Mouse (Mus musculus) kidney, postnatal 36 days (tissue): ENCODE data around the gene Cnot8.
"Not testable (repeated sequence)": the region's sequence is repeated elsewhere in the genome, so short reads cannot be mapped to it uniquely, and the experiment has no call there.

Experiments
- DNase-seq, 2 experiments: peaks; one replicate each; pipeline ENCODE4 v3.0.0; 2021 to 2022; ENCODE audit warnings: mixed read lengths in 2 of 2

The Cnot8 gene

GRCm38 (mm10) chr11:58103697-58104306 is at the start of gene Cnot8:
Cnot8 (plus strand) TSS chr11:58104153.
- DNase-seq = peak; percentile 99

DNA sequence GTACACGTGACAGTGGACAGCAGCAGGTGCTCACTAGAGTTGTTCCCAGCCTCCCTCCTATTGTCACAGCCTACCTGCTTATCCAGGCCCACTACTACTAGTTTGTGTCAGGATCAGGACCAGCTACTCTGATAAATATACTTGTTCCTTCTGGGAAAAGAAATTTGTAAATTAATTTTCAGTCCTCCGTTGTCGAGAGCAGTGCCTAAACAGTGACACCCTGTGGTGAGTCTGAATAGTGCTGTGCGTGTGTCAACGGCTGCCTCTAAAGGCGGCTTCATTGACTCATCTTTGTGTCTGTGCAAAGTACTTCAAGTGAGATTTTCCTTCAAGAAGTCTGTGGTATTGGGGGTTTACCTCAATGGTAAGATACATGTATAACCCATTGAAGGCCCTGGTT is 46.5 kb upstream of the Cnot8 start:
- DNase-seq = peak; percentile 34 to 72

DNA sequence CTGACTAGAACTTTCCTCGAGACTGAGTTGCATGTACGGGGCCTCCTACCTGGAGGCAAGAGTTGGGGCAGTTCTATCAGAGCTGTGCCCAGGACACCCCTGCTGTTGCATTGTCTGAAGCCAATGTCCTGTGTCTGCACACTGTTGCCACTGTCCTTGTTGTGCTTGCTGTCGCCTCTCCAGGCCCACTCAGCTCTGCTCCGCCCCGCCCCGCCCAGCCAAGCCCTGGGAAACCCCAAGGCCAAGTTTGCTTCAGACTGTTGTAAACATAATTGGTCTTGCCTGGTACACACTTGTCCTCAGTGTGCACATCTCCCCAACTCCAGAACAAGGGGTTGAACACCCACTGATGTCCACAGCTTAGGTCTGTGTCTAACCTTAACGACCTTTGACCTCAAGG is 44.2 kb upstream of the Cnot8 start:
- DNase-seq = not testable (repeated sequence)

DNA sequence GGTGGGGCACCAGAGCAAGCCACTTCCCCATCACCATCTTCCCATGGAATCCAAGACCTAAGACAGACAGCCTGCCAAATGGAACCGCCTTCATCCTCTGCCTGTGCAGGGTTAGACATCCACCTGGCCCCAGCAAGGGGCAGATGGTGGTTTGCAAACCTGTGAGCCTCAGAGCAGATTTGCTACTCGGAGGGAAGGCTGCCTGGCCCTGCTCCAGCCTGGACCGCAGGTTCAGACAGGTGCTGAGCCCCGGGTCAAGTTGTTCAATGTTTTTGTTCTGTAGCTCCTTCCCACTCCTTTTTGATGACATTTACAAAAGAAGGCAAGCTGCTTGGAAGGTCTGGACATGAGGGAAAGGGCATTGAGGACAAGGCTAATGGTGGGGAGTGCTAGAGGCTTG is 42.7 kb upstream of the Cnot8 start:
- DNase-seq = not testable (repeated sequence)

- no peak for DNase-seq
Observed at GRCm38 (mm10) chr11:58062586-58062985, 41.4 kb upstream of the Cnot8 start.

DNA sequence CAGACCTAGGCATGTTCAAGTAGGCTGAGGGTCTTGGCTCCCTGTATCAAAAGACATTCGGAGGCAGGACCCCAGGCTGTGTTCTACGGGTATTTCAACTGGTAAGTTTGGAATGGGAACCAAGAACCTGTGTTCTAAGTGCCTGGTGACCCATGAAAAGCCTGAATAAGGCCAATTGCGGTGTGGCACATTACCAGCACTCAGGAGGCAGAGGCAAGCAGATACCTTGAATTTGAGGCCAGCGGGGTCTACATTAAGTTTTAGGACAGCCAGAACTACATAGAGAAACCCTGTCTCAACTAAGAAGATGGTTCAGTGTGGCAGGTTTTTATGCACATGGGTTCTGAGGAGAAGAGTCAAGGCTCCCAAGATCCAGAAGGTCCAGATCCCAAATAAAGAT is 38.9 kb upstream of the Cnot8 start:
- DNase-seq = no peak

DNA sequence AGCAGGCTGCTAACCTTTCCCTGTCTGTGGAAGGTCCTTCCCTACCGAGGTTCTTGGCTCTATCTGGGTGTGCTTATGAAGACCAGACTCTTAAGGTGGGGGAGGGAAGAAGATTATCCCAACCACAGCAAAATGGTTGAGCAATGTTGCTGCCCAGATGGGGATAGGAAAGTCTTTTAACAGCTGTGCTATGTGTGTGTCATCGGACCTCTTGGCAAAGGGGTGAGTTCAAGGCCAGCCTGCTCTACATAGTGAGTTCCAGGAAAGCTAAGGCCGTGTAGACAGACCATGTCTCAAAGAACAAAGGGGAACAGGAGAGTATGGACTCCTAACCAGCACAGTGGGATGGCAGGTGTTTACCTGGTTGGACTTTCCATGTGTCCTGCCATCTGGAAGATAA is 31.0 kb upstream of the Cnot8 start:
- no peak for DNase-seq

DNA sequence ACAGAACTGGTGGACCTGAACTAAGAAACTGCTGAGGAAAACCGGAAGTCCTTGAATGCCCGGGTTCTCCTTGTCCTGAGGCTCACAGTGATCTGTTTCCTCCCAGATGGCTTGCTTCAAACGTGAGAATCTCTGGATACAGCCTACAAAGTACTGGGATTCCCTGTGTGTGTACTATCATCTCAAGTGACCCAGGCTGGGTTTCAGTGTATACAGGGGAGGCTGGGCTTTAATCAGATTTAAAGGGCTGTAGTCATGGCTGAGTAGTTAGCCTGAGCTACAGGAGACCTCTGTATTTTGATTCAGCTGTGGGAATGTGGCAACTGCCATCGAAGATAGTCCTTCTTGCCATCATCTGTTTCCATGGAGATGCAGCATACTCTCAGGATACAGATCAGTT is 26.7 kb upstream of the Cnot8 start:
- DNase-seq = no peak

DNA sequence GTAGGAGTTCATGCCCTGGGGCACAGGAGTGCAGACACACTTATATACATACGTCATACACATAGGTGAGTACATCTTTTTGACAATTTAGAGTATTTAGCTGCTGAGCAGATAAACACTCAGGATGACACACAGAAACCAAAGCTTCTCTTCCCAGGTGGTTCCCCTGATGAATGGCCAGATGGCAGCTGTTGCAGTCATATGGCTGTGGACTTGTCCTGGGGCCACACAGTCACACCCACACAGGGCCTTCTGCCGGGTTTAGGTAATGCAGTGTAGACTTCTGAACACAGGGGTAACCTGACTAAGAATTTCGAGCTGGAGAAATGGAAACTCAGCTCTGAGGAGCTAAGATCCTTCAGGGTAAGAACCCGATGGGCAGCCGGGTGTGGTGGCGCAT is 22.2 kb upstream of the Cnot8 start:
- DNase-seq = no peak

DNA sequence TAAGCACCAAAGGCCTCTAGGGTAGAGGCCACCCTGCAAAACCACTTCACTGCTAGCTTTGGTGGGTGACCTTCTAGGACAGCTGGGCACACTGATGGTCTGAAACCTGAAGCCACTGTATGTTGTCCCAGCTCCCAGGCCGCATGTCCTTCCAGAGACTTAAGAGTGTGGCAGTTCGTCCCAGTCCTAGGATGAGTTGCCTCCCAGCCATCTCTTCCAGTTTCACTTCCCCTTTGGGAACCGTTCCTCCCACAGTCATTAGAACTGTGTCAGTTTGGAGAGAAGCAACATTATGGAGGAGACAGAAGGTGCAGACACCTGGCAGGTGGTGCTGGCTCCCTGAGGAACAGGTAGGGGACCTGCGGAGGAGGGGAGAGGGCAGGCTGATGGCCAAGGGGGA is 11.4 kb upstream of the Cnot8 start:
- peak in 1 of 2 experiments; percentile 10 for DNase-seq

DNA sequence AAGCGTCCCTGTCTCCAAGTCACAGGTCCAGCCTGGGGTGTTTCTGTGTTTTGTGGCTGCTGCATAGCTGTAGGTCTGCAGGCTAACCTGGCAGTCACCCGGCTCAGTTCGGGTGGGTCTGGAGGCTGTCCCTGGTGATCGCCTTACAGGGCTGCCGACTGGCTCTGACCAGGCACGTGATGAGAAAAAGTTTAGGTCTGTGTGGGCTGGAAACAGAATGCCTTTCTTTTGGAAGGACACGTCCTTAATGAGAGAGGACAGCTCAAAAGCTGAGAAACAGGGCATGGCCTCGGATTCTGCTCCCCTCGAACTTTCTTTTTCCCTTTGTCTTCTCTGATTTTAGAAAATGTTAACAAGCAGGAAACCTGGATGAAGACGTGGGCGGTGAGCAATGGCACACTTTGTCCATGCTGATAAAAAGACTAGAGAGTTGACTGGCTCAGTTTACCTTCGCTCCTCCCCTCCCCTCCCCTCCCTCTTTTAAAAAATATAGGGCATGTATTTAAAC is 10.9 kb upstream of the Cnot8 start, which contains the start of gene Gm12248:
TSS of gene Gm12248 (minus strand) at position 114 of the 508 bp plus-strand sequence.
- DNase-seq = peak; percentile 31 to 61

GRCm38 (mm10) chr11:58094766-58095165 is 9.2 kb upstream of the Cnot8 start:
- no peak for DNase-seq

GRCm38 (mm10) chr11:58095561-58095960 is 8.4 kb upstream of the Cnot8 start:
- no peak for DNase-seq

DNA sequence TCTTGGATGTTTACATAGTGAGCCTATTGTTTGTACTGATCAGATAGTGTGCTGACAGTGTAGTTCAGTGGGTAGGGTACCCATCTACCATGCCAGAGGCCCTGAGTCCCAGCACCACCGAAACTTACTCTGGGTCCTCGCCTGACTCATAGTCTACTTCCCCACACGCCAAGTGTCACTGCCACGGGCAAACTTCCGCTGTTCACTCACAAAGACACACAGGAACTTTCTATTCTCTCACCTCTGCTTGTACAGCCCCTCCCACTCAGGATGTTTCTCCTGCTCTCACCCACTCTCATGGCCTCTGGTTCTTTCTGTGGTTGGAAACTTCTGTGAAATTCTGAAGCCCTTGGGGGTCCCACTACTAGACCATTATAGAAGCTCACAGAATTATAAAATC is 7.8 kb upstream of the Cnot8 start:
- no peak for DNase-seq

GRCm38 (mm10) chr11:58096821-58097620 is 6.9 kb upstream of the Cnot8 start:
- DNase-seq = no peak

GRCm38 (mm10) chr11:58097621-58098365 is 6.2 kb upstream of the Cnot8 start:
- peak; percentile 15 to 43 for DNase-seq

DNA sequence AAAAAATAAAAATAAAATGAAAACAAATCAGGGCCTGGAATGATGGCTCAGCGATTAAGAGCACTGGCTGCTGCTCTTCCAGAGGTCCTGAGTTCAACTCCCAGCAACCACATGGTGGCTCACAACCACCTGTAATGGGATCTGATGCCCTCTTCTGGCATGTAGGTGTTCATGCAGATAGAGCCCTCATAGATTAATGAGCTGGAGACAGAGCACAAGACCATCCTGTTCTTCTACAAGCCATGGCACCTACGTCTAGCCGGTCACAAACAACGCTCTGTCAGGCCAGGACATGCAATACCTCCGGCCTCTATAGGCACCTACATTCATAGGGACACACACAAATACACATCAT is 5.6 kb upstream of the Cnot8 start:
- DNase-seq = peak in 1 of 2 experiments; percentile 10

DNA sequence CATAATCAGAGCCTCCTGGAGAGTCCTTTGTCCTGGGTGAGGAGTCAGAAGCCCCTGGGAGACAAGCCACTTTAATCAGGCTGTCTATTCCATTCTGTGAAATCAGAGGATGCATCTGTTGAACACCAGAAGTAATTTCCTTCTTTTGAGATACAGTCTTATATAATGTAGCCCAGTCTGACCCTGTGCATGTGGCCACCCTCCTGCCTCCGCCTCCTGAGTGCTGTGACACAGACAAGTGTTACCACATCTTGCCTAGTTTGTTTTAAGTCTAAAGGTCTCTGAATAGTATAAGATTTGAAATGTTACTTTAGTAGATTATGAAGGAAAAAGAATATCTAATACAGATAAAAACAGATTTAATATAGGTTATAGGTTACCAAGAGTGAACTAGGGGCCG is 3.9 kb upstream of the Cnot8 start:
- no peak for DNase-seq

DNA sequence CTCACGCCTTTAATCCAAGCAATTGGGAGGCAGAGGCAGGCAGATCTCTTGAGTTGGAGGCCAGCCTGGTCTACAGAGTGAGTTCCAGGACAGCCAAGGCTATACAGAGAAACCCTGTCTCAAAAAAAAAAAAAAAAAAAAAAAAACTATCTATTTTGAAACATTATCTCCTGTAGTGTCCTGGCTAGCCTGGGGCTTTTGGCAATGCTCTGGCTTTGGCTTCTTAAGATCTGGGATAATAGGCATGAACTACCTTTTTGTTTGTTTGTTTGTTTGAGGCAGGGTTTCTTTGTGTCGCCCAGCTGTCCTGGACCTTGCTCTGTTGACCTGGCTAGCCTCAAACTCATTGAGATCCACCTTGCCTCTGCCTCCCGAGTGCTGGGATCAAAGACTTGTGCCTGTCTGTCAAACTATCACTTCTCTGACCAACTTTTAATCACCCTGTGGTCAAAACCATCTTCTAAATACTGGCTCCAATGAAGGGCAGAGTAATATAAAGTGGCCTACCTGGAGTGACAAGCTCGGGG is 2.7 kb upstream of the Cnot8 start:
- DNase-seq = no peak

DNA sequence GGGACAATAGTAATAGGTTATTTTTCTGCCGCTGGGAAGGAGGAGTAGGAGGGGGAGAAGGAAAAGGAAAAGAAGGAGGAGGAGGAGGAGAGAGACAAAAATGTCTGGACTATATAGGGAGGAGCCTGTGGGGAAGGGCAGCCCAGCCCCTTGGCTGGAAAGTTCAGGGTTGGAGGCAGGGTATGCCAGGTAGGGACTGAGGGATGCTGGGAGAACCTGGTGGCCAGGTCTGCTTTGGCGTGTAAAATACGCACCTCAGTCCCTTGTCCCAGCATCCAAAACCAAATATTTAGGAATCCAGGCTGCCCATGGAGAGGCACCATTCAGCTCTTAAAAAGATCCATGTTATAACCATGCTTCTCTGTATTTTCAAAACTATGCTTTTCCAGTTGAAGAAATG is 1.8 kb upstream of the Cnot8 start:
- no peak for DNase-seq

DNA sequence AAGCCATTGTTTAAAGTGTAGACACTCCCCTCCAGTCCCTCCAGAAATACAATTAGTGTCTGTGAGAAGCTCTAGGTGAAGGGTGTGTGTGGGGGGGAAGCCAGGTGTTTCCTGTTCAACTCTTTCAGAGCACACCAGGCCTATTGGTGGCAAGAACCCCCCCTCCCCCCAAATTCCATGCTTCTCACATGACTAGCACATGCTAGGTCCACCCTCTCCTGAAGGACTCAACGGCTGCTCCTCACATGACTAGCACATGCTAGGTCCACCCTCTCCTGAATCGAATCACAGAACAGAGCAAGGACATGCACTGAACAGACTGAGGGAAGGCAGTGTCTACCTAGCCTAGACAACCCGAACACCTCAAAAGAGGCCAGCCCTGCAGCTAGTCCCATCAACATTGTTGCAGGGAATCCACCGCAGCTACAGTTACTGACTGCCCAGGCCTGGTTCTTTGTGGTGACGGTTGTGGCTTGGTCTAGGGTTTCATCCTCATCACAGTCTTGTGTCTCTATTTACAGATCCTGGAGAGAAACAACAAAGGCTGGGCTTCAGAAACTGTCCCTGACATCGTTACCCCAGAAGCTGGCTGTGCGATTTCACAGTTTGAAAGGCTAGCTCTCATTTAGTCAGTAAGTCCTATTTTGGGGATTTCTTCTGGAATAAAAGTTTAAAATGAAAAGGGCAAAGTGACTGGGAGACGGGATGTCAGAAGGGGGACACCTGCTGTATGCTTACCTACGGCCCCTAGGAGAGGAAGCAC is 1.2 kb upstream of the Cnot8 start:
- no peak for DNase-seq

DNA sequence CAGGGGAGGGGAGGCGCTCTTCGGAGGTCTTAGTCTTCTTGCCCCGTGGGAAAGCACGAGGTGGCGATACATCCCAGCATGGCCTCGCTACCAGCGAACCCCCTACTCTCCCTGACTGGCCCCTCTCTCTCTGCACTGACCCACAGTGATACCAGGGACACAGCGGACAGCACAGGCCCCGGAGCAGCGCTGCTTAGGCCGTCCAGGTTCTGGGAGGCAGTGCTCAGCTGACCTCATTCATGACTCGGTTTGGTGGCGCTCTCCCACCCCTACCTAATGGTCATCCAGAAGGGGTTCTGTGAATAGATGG is 654 bp upstream of the Cnot8 start:
- no peak for DNase-seq

DNA sequence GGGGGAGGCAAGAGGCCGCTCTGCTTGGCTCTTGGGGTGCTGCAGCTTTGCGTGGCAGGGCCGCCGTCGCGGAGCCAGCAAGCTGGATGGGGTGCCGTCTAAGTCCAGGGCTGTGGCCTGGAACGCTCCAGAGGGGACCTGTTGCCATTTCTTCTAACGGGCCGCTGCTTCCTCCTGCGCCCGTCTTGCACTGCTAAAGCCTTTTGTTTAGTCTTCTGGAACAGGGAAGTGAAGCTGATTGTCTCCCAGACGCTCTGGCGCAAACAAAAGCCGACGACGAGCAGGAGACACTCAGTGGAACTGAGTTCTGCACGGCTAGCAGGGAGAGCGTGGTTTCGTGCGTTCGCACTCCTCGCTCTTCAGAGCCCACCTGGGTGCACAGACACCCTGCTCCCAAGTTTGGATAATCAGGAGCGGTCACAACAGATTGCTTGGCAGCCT is 418 bp downstream of the Cnot8 start:
- DNase-seq = no peak
